Comparison of ENCODE assay signal across 11 mouse cellular contexts in genomic region chr5:136488223-136488622, GRCm38 (mm10).
"Had no signal": no experiment of that assay in that cellular context is flagged by ENCODE, and none has a peak within 500 bp of the region (broad histone marks: within the 10 kb centered on the region; RNA-seq: fewer than 3 reads in every experiment).

No protein-coding gene starts in this region.

- H3K9ac ChIP-seq: limb, embryonic 13.5 days; liver, embryonic 14.5 days; midbrain, embryonic 13.5 days; neural tube, embryonic 15.5 days had no signal

- ATAC-seq: midbrain, embryonic 13.5 days had no signal

- H3K4me2 ChIP-seq: limb, embryonic 13.5 days; midbrain, embryonic 13.5 days; neural tube, embryonic 15.5 days had no signal

- H3K9me3 ChIP-seq: limb, embryonic 13.5 days; midbrain, embryonic 13.5 days; neural tube, embryonic 15.5 days had no signal

- DNase-seq: kidney, adult 9 months; kidney, postnatal 36 days; lung, adult 2 months; lung, postnatal 10 days had no signal

- H3K4me3 ChIP-seq: limb, embryonic 13.5 days; midbrain, embryonic 13.5 days; myocyte; neural tube, embryonic 15.5 days had no signal

- H3K27me3 ChIP-seq: limb, embryonic 13.5 days; midbrain, embryonic 13.5 days; neural tube, embryonic 15.5 days had no signal

- H3K27ac ChIP-seq: kidney, postnatal 0 days; limb, embryonic 13.5 days; liver, embryonic 14.5 days; macrophage; midbrain, embryonic 13.5 days; neural tube, embryonic 15.5 days had no signal
